ENCODE assay signal across 9 mouse cellular contexts in genomic region chr1:7777191-7778044, GRCm38 (mm10).
A peak's percentile ranks its signal among the peaks of the same experiment; 100 is the strongest.
DNase-seq lines count a peak whose midpoint lies in the region; ATAC-seq and TF ChIP-seq lines count a peak whose summit lies in the region.
"Had no signal": no experiment of that assay in that cellular context is flagged by ENCODE, and none has a peak within 500 bp of the region (broad histone marks: within the 10 kb centered on the region; RNA-seq: fewer than 3 reads in every experiment).

No protein-coding gene starts in this region.

- TF ChIP-seq POLR2A in heart, adult 2 months (IDR thresholded peaks at IDR 0.05; ENCODE audit: insufficient read depth, low read depth, low read length): no peak

- H3K79me2 ChIP-seq in heart, adult 2 months (replicated peaks; ENCODE audit: control insufficient read depth, insufficient read depth, low read length): no peaks in the 10 kb centered on the region

- H3K9ac ChIP-seq in heart, embryonic 13.5 days: peak overlapping the region; percentile 37; the same call in 1 of the 2 replicates
- H3K9ac ChIP-seq in heart, adult 2 months (ENCODE audit: low read depth, low read length): no peak overlapping the region
- H3K9ac ChIP-seq in hindbrain, embryonic 16.5 days (ENCODE audit: low read depth, low read length): no peak overlapping the region
- H3K9ac ChIP-seq in midbrain, embryonic 15.5 days: no peak overlapping the region

- no peak for DNase-seq in heart, adult 2 months
- DNase-seq in embryonic facial prominence, embryonic 10.5 days (ENCODE audit: low spot score): peak; percentile 80
- no peak for DNase-seq in spleen, adult 12 weeks (ENCODE audit: low spot score)
- no peak for DNase-seq in T-cell, adult 2 months (ENCODE audit: low spot score)
- DNase-seq in cerebellum, adult 18-20 months: no peak
- DNase-seq: B cell, adult 2 months had no signal

- peak overlapping the region; percentile 52 for H3K4me2 ChIP-seq in heart, embryonic 13.5 days
- H3K4me2 ChIP-seq in hindbrain, embryonic 16.5 days (ENCODE audit: low read length): peak overlapping the region; percentile 17; the same call in 1 of the 2 replicates
- 0 out of 2 replicates have a peak overlapping the region, but pooled peaks have one; percentile 25 for H3K4me2 ChIP-seq in midbrain, embryonic 15.5 days

- H3K9me3 ChIP-seq in heart, embryonic 13.5 days: no peaks in the 10 kb centered on the region
- H3K9me3 ChIP-seq in embryonic facial prominence, embryonic 10.5 days: no peaks in the 10 kb centered on the region
- H3K9me3 ChIP-seq in hindbrain, embryonic 16.5 days (ENCODE audit: control insufficient read depth, low read length): no peaks in the 10 kb centered on the region
- no peaks in the 10 kb centered on the region for H3K9me3 ChIP-seq in midbrain, embryonic 15.5 days

- 6% methylated on average over 11 of the region's 11 CpGs for WGBS in heart, embryonic 13.5 days
- 11% methylated on average over 11 of the region's 11 CpGs for WGBS in heart, adult 2 months
- 7% methylated on average over 11 of the region's 11 CpGs for WGBS in embryonic facial prominence, embryonic 10.5 days
- WGBS in hindbrain, embryonic 16.5 days: 8% methylated on average over 11 of the region's 11 CpGs
- 6% methylated on average over 11 of the region's 11 CpGs for WGBS in midbrain, embryonic 15.5 days

- peak; percentile 51; the same call in 1 of the 2 replicates for ATAC-seq in heart, embryonic 13.5 days (ENCODE audit: extremely low read depth, insufficient number of reproducible peaks, low FRiP score, low TSS enrichment)
- ATAC-seq in hindbrain, embryonic 16.5 days: 0 out of 2 replicates have a peak, but pooled peaks have one; percentile 45
- ATAC-seq in midbrain, embryonic 15.5 days (replicated peaks): peak; percentile 83

- no peak overlapping the region for H3K4me3 ChIP-seq in heart, embryonic 13.5 days
- no peak overlapping the region for H3K4me3 ChIP-seq in heart, adult 2 months
- 0 out of 2 replicates have a peak overlapping the region, but pooled peaks have one; percentile 2 for H3K4me3 ChIP-seq in embryonic facial prominence, embryonic 10.5 days
- no peak overlapping the region for H3K4me3 ChIP-seq in hindbrain, embryonic 16.5 days (ENCODE audit: low read length)
- H3K4me3 ChIP-seq in midbrain, embryonic 15.5 days: no peak overlapping the region

- no peaks in the 10 kb centered on the region for H3K36me3 ChIP-seq in heart, embryonic 13.5 days
- no peaks in the 10 kb centered on the region for H3K36me3 ChIP-seq in heart, adult 2 months (ENCODE audit: control insufficient read depth, insufficient read depth, low read length)
- no peaks in the 10 kb centered on the region for H3K36me3 ChIP-seq in embryonic facial prominence, embryonic 10.5 days (replicated peaks)
- H3K36me3 ChIP-seq in hindbrain, embryonic 16.5 days (ENCODE audit: control insufficient read depth, insufficient read depth, low read length): no peaks in the 10 kb centered on the region
- no peaks in the 10 kb centered on the region for H3K36me3 ChIP-seq in midbrain, embryonic 15.5 days (replicated peaks)

- intact Hi-C loops in heart, adult 2 months (cut with DNase I): no loop called here

- peaks cover 24% of the 10 kb centered on the region for H3K4me1 ChIP-seq in heart, embryonic 13.5 days
- no peaks in the 10 kb centered on the region for H3K4me1 ChIP-seq in heart, adult 2 months (ENCODE audit: control insufficient read depth, insufficient read depth, low read length)
- peaks cover 21% of the 10 kb centered on the region for H3K4me1 ChIP-seq in embryonic facial prominence, embryonic 10.5 days
- no peaks in the 10 kb centered on the region for H3K4me1 ChIP-seq in hindbrain, embryonic 16.5 days (ENCODE audit: control insufficient read depth, insufficient read depth, low read depth, low read length)
- peaks cover 6% of the 10 kb centered on the region for H3K4me1 ChIP-seq in midbrain, embryonic 15.5 days

- H3K27me3 ChIP-seq in heart, embryonic 13.5 days (replicated peaks): no peaks in the 10 kb centered on the region
- H3K27me3 ChIP-seq in heart, adult 2 months (ENCODE audit: control insufficient read depth, insufficient read depth, low read length): no peaks in the 10 kb centered on the region
- no peaks in the 10 kb centered on the region for H3K27me3 ChIP-seq in embryonic facial prominence, embryonic 10.5 days (replicated peaks; ENCODE audit: low read depth, poor library complexity, severe bottlenecking)
- no peaks in the 10 kb centered on the region for H3K27me3 ChIP-seq in hindbrain, embryonic 16.5 days (replicated peaks; ENCODE audit: control insufficient read depth, insufficient read depth, low read length)
- no peaks in the 10 kb centered on the region for H3K27me3 ChIP-seq in midbrain, embryonic 15.5 days (replicated peaks)

- peak overlapping the region; percentile 86 for H3K27ac ChIP-seq in heart, embryonic 13.5 days (replicated peaks)
- no peak overlapping the region for H3K27ac ChIP-seq in heart, adult 2 months
- H3K27ac ChIP-seq in embryonic facial prominence, embryonic 10.5 days (replicated peaks): peak overlapping the region; percentile 66
- no peak overlapping the region for H3K27ac ChIP-seq in hindbrain, embryonic 16.5 days (ENCODE audit: low read depth, low read length)
- H3K27ac ChIP-seq in midbrain, embryonic 15.5 days: no peak overlapping the region

- TF ChIP-seq EP300 in heart, adult 2 months (IDR thresholded peaks at IDR 0.05; ENCODE audit: insufficient read depth, low read depth, low read length): no peak

- no peak for TF ChIP-seq CTCF in heart, adult 2 months (IDR thresholded peaks at IDR 0.05)

Comparison
In these comparisons a context has a peak if more than half of its experiments do, and no peak if none do; other contexts are left out.
1. H3K27ac ChIP-seq: peak in heart, embryonic 13.5 days (single experiment) and embryonic facial prominence, embryonic 10.5 days (single experiment); none in heart, adult 2 months (single experiment), hindbrain, embryonic 16.5 days (single experiment) and midbrain, embryonic 15.5 days (single experiment).
2. Peak in every context shown above with its lines, with median percentiles within 50 percentile points of each other: ATAC-seq and H3K4me2 ChIP-seq.